Mouse (Mus musculus) kidney, postnatal 10 days (tissue): ENCODE measurements at regions not wholly inside any gene's neighbourhood (a gene's known extent, or its start where the extent isn't known, plus 50 kb on each side); places are given as distances from the start of the nearest gene placed in this dataset.
"Not testable (repeated sequence)": the region's sequence is repeated elsewhere in the genome, so short reads cannot be mapped to it uniquely, and the experiment has no call there.

Experiments
- DNase-seq: peaks from one replicate; pipeline ENCODE4 v3.0.0; 2021; ENCODE audit warnings: mixed read lengths

DNA sequence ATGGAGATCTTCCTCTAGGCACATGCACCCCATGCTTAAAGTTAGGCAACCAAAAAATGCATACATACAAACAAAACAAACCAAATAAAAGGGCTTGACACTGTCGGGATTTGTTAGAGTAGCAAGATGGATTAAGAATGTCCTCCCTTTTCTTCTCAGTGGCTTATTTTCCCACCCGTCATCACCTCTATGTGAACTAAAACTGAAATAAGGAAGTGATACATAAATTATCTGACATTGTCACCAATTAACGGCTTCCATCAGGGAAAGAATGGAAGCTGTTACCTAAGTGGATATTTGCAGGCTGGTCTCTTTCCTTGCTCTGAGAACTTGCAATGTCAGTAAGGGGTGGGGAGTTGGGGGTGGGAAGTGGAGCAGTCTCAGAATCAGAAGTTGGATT lies 541.5 kb downstream of the Diaph3 start:
- DNase-seq = no peak

- DNase-seq = no peak
These were observed 552.5 kb downstream of the Diaph3 start for GRCm38 (mm10) chr14:86588525-86588924.

- DNase-seq = not testable (repeated sequence)
These were observed 555.1 kb downstream of the Diaph3 start for GRCm38 (mm10) chr14:86585959-86586358.

- peak; percentile 61 for DNase-seq
These were observed 578.3 kb downstream of the Diaph3 start for GRCm38 (mm10) chr14:86562728-86563127.

- DNase-seq = no peak
These were observed 603.0 kb downstream of the Diaph3 start for GRCm38 (mm10) chr14:86537992-86538391.

DNA sequence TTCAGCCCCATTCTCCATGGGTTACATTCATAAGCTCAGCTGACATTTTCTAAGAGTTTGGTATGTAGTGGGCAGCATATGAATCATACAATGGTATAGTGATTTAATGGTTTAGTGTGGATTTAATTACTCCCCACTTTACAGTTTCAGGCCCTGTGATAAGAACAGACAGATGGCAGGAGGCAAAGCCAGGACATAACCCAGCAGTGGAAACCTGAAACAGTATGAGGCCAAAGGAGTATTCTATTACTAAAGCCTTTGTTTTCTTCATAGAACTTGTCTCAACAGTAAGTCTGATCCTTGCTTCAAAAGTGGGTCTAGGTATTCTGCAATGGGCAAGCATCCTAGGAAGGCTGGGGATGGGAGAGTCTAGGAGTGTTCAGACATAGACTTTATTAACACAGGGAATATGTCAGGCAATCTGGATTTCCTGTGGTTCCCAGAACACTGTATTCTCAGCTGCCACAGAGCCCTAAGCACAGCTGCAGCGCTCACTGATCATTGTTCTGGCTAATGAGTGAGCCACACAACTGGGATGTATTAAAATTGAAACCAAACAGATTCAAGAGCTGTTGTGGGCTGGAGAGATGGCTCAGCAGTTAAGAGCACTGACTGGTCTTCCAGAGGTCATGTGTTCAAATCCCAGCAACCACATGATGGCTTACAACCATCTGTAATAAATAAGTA lies 604.6 kb downstream of the Diaph3 start:
- DNase-seq = no peak

DNA sequence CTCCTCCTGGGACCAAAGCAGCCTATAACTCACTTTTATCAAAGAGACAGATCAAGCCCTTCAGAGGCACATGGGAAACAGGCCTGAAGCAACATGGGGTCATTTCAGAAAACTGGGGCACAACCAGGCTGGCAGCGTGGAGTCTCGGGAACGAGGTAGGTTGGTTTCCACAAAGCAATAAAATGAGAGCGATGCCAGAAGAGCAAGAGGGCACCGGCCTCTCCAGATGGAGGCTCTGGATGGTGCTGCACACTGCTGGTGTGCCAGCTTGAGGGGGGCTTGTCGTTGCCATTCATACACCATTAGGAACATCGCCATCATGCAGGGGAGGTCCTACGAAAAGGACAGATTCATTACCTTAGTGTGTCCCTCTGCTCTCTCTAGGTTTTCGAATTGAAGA lies 630.6 kb downstream of the Diaph3 start:
- no peak for DNase-seq

DNA sequence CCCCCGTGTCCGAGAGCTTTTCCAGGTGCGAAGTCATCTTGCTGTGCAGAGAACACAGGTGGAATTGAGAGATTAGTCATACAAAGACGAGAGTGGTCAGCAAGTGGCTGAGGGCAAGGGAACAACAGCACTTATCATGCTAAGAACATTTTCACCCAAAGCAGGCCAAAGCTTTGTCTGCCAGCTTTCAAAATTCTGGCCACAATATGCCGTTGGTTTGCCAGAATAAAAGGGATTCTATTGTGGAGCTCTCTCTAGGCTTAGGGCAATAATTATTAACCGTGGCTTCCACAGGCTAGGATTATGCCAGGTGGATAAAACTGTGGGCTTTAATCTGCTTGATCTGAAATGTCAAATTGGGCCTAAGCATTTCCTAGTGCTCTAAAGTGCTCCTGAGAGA lies 631.3 kb downstream of the Diaph3 start:
- DNase-seq = no peak

GRCm38 (mm10) chr14:86506286-86506685 lies 634.7 kb downstream of the Diaph3 start:
- no peak for DNase-seq

GRCm38 (mm10) chr14:86490826-86491225 lies 650.2 kb downstream of the Diaph3 start:
- no peak for DNase-seq

DNA sequence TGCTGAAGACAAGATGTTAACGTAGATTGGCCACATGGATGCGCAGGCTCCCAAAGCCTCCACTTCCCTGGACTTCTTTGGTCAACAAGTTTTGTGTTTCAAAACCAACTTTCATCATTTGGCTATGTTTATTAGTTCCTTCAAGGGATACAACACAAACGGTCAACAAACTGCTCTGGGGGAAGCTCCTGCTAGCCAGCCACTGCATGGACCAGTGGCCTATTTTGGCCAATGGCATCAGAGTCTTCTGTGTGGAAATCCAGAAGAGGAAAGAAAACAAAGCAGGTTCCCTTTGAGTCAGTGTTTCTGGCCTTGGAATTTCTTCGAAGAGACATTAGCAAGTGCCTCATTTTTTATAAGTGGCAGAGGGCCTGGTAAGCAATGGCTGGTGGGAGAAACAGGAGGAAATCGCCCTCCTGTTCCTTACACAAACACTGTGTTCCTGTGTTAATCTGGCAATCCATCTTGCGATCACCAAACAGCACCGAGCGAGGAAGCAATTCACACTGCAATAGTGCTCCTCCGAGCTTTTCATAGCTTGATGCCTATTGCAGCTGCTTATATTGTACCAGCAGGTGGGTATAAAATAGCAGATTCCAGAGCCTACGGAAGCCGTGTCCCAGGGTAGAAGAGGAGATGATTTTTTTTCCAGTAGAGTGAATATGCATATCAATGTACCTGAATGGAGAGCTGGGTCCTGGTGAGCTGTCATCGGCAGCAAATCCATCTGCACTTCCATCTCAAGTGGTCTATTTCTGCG lies 651.0 kb downstream of the Diaph3 start:
- DNase-seq = no peak

- peak; percentile 57 for DNase-seq
These were observed 651.8 kb downstream of the Diaph3 start for GRCm38 (mm10) chr14:86489044-86489816.

- peak; percentile 27 for DNase-seq
These were observed 653.6 kb downstream of the Diaph3 start for GRCm38 (mm10) chr14:86487285-86487897.

DNA sequence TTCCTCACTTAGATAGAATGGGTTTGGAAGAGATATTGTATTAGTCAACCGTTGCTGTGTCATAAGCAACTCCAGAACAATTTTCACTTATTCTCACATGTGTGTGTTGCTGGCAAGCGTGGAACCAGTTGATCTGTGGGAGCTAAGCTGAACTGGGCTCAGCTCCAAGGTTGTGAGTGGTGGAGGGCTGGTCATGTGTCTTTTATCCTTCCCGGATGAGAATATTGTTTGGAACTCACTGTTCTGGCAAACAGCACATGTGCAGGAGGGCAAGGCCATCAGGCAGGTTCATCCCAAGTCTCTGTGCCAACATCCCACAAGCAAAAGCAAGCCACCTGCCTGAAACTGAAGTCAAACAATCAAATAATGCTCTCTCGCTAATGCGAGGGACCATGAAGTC lies 656.8 kb downstream of the Diaph3 start:
- DNase-seq = no peak

GRCm38 (mm10) chr14:86473604-86474003 lies 667.4 kb downstream of the Diaph3 start:
- DNase-seq = no peak

DNA sequence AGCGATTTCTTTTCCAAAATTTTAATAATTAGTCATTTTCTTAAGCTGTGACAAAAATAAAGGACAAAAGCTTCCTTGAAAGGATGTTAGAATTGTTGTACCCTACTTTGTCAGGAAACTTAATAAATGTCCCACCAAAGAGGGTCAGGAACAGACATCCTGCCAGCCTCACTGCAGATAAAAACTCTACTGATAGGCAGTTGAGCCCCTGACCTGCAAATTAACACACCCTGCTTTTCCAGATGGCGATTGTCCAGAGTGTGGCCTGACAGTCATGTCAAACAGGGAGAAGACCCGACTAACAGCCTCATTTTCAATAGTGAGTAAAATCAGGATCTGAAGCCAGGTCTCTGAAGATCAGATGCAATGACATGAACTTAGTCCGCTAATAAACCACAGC lies 670.6 kb downstream of the Diaph3 start:
- DNase-seq = peak; percentile 31

- peak; percentile 33 for DNase-seq
These were observed 673.1 kb downstream of the Diaph3 start for GRCm38 (mm10) chr14:86467886-86468463.

DNA sequence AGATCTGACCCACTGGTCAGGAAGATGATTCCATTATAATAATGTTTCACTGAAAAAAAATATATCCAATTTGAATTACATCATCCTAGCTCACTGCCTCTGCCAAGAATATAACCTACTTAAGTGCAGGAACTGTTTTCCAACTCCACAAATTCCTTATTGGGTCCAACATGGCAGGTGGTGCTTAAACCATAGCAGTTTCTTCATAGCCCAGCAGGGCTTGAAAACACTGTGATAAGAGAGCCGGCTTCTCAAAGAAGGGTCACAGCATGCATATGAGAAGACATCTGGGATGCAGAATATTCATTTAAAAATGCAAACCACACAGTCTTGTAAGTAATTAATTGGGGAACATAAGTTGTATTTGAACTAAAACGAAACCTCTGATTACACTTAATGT lies 677.6 kb downstream of the Diaph3 start:
- DNase-seq = no peak

GRCm38 (mm10) chr14:86453142-86453541 lies 687.9 kb downstream of the Diaph3 start:
- no peak for DNase-seq

DNA sequence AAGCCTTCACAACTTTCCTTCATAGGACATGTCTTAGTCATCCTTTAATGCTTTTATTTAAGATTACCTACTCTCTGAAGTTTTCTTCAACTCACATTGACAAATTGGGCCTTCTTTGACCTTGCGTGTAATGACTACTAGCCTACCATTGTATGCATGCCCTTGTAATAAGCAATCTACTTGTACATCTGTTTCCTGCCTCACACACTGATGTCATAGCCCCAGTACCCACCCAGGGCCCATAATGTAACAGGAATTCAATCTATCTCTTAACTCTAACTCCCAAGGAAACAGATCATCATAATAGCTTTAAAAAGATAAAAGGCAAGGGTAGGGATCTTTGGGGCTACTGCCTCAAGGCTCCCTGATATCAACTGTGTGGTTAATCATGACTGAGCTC lies 690.4 kb downstream of the Diaph3 start:
- no peak for DNase-seq

DNA sequence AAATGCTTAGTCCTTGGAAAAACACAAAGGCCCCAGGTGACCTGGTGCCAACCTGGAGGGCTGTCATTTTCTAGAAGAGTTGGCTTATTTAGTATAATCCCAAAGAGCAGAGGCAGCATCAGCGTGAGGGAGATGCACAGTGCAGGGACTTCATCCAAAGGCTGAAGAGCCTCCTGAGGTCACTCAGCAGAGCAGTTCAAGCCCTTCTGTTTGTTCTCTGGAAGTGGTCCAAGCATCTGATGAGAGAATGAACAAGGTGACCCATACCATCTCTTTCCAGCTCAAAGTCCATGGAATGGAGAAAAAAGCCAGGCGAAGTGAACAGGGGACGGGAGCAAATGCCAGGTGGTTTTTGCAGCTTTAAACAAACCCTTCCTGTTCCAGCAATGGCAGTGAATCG lies 695.9 kb downstream of the Diaph3 start:
- no peak for DNase-seq

- no peak for DNase-seq
These were observed 696.9 kb downstream of the Diaph3 start for GRCm38 (mm10) chr14:86443921-86444835.
